Mouse (Mus musculus): ENCODE data around the gene Dtd2. TPM values are rescaled to one million over a fixed set of nuclear protein-coding genes. Genes with fewer than 3 reads are reported as not detected.
A peak's percentile ranks its signal among the peaks of the same experiment; 100 is the strongest.

Gene Dtd2
- total and polyA plus RNA-seq, 2 experiments from 2014 or later, result 17.9 to 23.1 TPM

DNA sequence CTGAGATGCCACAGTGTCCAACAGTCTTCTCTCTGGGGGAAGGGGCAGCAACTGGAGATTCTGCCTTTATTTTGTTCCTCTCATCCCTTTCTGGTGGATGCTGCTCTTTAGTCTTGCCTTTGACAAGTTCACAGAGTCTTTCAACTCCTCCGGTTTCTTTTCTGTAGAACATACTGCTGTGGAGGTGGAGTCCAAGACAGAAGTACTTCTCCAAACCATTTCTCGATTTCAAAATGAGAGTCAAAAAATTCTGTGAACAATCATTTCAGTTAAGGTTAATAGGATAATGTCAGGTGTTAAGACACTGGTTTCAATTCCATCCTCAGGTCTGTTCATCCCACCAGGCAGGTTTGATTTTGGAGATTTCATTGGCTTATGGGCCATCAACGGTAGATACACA lies 21.7 kb upstream of the Dtd2 start, which contains the start of gene Gpr33:
Gpr33 (minus strand) TSS at position 101 of the 400 bp plus-strand sequence.
- Histone ChIP-seq H3K27me3 (ENCODE audit: insufficient read depth, low read length) (no peaks in the 10 kb centered on the region), H3K27ac (ENCODE audit: low read depth, low read length) (no peak within 1 kb of the TSS), H3K4me3 (ENCODE audit: low read depth, low read length) (no peak within 1 kb of the TSS), H3K9me3 (ENCODE audit: low read length) (no peaks in the 10 kb centered on the region), H3K9ac (no peak within 1 kb of the TSS), H3K4me2 (ENCODE audit: low read depth) (no peak within 1 kb of the TSS), H3K4me1 (ENCODE audit: insufficient read depth) (no peaks in the 10 kb centered on the region), H3K36me3 (ENCODE audit: insufficient read depth) (no peaks in the 10 kb centered on the region)
- no peak for ATAC-seq
- DNase-seq, result no peak
- no peak for TF ChIP-seq CTCF (IDR thresholded peaks at IDR 0.05; ENCODE audit: low read depth)
- WGBS, result 97% methylated on average over 3 of the region's 3 CpGs

DNA sequence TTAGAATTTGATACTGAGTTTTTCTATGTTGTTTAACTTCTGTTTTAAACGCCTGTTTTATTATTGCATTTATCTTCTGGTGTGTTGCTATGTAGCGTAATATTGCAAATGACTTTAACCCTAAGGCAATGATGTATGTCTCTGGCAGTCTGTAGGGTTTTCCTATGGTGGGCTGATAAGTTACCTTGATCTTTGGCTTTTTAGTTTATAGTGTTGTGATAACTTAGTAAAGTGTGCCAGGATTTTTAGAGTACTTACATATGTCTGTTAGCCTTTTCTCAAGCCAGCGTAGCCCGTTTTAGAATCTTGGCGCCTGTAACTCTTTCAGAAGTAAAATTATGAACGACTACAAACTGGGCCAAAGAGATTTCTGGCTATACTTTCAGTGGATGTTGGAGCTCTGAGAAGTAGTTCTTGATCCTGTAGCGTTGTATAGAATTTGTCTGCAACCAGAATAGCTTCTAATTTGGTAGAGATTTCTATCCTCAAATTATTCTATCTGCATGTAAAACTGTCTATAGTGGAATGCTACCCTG lies 8.3 kb upstream of the Dtd2 start:
- 78% methylated on average over 7 of the region's 7 CpGs for WGBS
- Histone ChIP-seq H3K4me1 (ENCODE audit: insufficient read depth) (no peaks in the 10 kb centered on the region), H3K27me3 (ENCODE audit: insufficient read depth, low read length) (no peaks in the 10 kb centered on the region), H3K9ac (no peak overlapping the region), H3K4me3 (ENCODE audit: low read depth, low read length) (no peak overlapping the region), H3K27ac (ENCODE audit: low read depth, low read length) (no peak overlapping the region), H3K9me3 (ENCODE audit: low read length) (no peaks in the 10 kb centered on the region), H3K4me2 (ENCODE audit: low read depth) (no peak overlapping the region), H3K36me3 (ENCODE audit: insufficient read depth) (no peaks in the 10 kb centered on the region)
- ATAC-seq (no peak), DNase-seq (peak; percentile 25)
- no peak for TF ChIP-seq CTCF (IDR thresholded peaks at IDR 0.05; ENCODE audit: low read depth)

DNA sequence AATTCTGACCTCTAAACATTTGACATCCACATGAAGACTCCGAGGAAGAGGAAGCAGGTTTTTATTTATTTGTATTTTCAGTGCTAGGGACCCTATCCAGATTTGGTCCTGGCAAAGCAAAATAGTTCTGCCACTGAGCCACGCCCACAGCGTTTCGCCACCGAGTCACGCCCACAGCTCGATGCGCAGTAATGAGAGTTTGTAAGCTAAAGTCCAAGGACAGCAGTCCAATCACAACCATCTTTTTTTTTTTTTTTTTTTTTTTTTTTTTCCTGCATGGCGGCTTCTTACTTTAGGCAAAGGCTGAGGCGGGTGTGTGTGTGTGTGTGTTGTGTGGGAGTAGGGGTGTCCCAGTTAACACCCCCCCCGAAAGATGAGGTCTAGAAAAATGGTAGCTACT lies 7.7 kb upstream of the Dtd2 start:
- 90% methylated on average over 11 of the region's 11 CpGs for WGBS
- ATAC-seq (no peak), DNase-seq (no peak)
- H3K27ac ChIP-seq (ENCODE audit: low read depth, low read length), result no peak overlapping the region
- H3K27me3 ChIP-seq (ENCODE audit: insufficient read depth, low read length), result no peaks in the 10 kb centered on the region
- H3K4me2 ChIP-seq (ENCODE audit: low read depth), result no peak overlapping the region
- TF ChIP-seq CTCF (IDR thresholded peaks at IDR 0.05; ENCODE audit: low read depth), result no peak
- H3K9ac ChIP-seq, result no peak overlapping the region
- no peaks in the 10 kb centered on the region for H3K36me3 ChIP-seq (ENCODE audit: insufficient read depth)
- H3K9me3 ChIP-seq (ENCODE audit: low read length), result no peaks in the 10 kb centered on the region
- no peak overlapping the region for H3K4me3 ChIP-seq (ENCODE audit: low read depth, low read length)
- H3K4me1 ChIP-seq (ENCODE audit: insufficient read depth), result no peaks in the 10 kb centered on the region

DNA sequence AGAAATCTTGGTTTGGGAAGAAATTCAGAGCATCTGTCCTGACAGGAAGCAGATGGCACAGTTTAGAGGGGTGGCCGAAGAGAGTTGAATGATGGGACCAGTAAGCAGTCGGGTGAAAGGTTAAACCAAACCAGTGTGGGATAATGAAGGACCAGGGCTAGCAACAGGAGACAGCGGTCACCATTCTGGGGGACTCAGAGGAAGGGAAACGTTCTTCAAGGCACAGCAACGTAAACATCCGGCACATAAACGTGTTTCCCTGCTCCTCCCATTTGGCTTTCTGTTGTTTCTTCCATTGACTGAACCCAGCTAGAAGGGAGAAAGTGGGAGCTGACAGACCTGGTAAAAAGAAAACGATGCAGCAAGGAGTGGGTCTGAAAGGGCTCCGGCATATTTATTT lies 7.0 kb upstream of the Dtd2 start:
- ATAC-seq (no peak), DNase-seq (no peak)
- Histone ChIP-seq H3K4me3 (ENCODE audit: low read depth, low read length) (no peak overlapping the region), H3K4me1 (ENCODE audit: insufficient read depth) (no peaks in the 10 kb centered on the region), H3K9me3 (ENCODE audit: low read length) (no peaks in the 10 kb centered on the region), H3K4me2 (ENCODE audit: low read depth) (no peak overlapping the region), H3K27ac (ENCODE audit: low read depth, low read length) (no peak overlapping the region), H3K27me3 (ENCODE audit: insufficient read depth, low read length) (no peaks in the 10 kb centered on the region), H3K9ac (no peak overlapping the region), H3K36me3 (ENCODE audit: insufficient read depth) (no peaks in the 10 kb centered on the region)
- WGBS, result 70% methylated on average over 9 of the region's 9 CpGs
- no peak for TF ChIP-seq CTCF (IDR thresholded peaks at IDR 0.05; ENCODE audit: low read depth)

DNA sequence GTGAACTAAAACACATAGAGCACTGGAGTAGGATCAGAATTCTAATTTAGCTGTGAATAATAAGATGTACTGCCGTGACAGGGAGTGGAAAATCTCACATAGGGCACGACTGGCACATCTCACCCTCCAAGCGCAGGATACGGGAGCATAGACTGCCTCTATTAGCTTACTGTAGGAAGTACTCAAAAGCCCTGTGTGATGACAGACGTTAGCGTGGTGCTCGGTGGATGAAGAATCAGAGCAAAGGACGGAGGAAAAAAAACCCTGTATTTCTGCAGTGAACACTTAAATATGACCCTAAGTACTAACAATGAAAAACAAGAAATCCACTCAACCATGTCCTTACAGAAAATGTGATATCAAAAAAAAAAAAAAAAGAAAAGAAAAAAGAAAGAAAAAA lies 5.9 kb upstream of the Dtd2 start:
- no peak for DNase-seq
- no peaks in the 10 kb centered on the region for H3K27me3 ChIP-seq (ENCODE audit: insufficient read depth, low read length)
- H3K4me1 ChIP-seq (ENCODE audit: insufficient read depth), result no peaks in the 10 kb centered on the region
- no peaks in the 10 kb centered on the region for H3K36me3 ChIP-seq (ENCODE audit: insufficient read depth)
- ATAC-seq, result no peak
- H3K4me2 ChIP-seq (ENCODE audit: low read depth), result no peak overlapping the region
- H3K9me3 ChIP-seq (ENCODE audit: low read length), result no peaks in the 10 kb centered on the region
- no peak overlapping the region for H3K9ac ChIP-seq
- 76% methylated on average over 8 of the region's 8 CpGs for WGBS
- H3K27ac ChIP-seq (ENCODE audit: low read depth, low read length), result no peak overlapping the region
- no peak for TF ChIP-seq CTCF (IDR thresholded peaks at IDR 0.05; ENCODE audit: low read depth)
- no peak overlapping the region for H3K4me3 ChIP-seq (ENCODE audit: low read depth, low read length)

DNA sequence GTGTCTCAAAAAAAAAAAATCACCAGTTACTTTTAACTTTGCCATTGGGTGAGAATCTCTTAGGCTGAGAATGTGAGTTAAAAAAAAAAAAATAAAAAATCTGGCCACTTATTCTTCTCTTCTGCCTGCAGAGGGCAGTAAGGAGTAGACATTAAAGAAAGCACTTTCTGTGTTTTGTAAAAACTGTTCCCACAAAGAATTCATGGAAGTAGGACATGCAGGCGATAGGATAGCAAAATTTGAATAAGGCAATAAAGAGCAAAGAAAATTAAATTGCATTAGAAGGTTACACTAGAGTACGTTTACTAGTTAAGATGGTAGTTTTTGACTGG lies 4.3 kb upstream of the Dtd2 start:
- no peaks in the 10 kb centered on the region for H3K27me3 ChIP-seq (ENCODE audit: insufficient read depth, low read length)
- H3K9ac ChIP-seq, result peak overlapping the region; percentile 28; the same call in 1 of the 2 replicates
- no peaks in the 10 kb centered on the region for H3K4me1 ChIP-seq (ENCODE audit: insufficient read depth)
- H3K36me3 ChIP-seq (ENCODE audit: insufficient read depth), result no peaks in the 10 kb centered on the region
- H3K4me3 ChIP-seq (ENCODE audit: low read depth, low read length), result peak overlapping the region; percentile 38
- ATAC-seq (no peak), DNase-seq (peak; percentile 86)
- no peaks in the 10 kb centered on the region for H3K9me3 ChIP-seq (ENCODE audit: low read length)
- H3K27ac ChIP-seq (ENCODE audit: low read depth, low read length), result peak overlapping the region; percentile 40; the same call in 1 of the 2 replicates
- 29% methylated on average over 2 of the region's 2 CpGs for WGBS
- TF ChIP-seq CTCF (IDR thresholded peaks at IDR 0.05; ENCODE audit: low read depth), result peak; percentile 72
- peak overlapping the region; percentile 57 for H3K4me2 ChIP-seq (ENCODE audit: low read depth)

DNA sequence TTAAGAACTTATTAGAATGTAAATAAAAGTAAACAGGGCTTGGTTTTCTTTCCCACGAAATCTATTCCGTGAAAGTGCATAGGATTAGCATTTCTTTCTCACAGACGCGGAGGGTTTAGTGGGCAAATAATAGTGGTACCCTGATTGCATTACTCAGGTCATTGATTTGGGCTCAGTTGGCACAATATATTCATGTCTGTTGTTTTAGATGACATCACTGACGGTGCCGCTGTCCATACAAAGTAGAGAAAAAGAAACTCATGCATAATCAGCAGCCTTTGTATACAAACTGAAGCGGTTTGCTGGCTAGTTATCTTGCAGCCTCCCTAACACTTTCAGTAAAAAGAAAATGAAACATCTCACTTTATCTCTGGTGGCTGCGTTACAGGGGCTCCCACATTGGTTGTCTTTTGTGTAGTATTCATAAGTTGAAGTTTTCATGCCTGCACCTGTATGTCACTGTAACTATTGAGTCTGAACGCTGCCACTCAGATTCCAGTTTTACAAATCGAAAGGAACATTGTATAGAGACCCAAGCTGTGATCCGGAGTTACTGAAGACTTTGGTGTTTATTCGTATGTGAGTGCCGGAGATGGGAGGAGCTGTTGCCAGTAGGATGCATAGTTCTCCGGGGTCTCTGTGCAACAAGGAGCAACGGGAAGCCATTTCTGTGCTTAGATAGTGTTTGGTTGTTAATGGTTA lies 3.8 kb upstream of the Dtd2 start:
- WGBS, result 10% methylated on average over 15 of the region's 15 CpGs
- peak overlapping the region; percentile 57 for H3K4me2 ChIP-seq (ENCODE audit: low read depth)
- peak; percentile 32 for DNase-seq
- no peak for ATAC-seq
- peak overlapping the region; percentile 28; the same call in 1 of the 2 replicates for H3K9ac ChIP-seq
- peak overlapping the region; percentile 38 for H3K4me3 ChIP-seq (ENCODE audit: low read depth, low read length)
- no peak for TF ChIP-seq CTCF (IDR thresholded peaks at IDR 0.05; ENCODE audit: low read depth)
- H3K36me3 ChIP-seq (ENCODE audit: insufficient read depth), result no peaks in the 10 kb centered on the region
- H3K27me3 ChIP-seq (ENCODE audit: insufficient read depth, low read length), result no peaks in the 10 kb centered on the region
- H3K4me1 ChIP-seq (ENCODE audit: insufficient read depth), result no peaks in the 10 kb centered on the region
- peak overlapping the region; percentile 40; the same call in 1 of the 2 replicates for H3K27ac ChIP-seq (ENCODE audit: low read depth, low read length)
- H3K9me3 ChIP-seq (ENCODE audit: low read length), result no peaks in the 10 kb centered on the region
